Mouse (Mus musculus) hindbrain, embryonic 12.5 days (tissue): ENCODE measurements around the gene Cib1. TPM values are rescaled to one million over a fixed set of nuclear protein-coding genes. Genes with fewer than 3 reads are reported as not detected.

ENCODE experiments used
- ATAC-seq: fragments of 200-750 bp; cut with Nextera tagmentation; 2 replicates; pipeline ENCODE4 v1.8.0; 2017; ENCODE audit warnings: moderate TSS enrichment; ENCODE audit not compliant: low FRiP score
- H3K27ac ChIP-seq: fragments of 300-500 bp; sonication (generic); 2 replicates; pipeline ENCODE4 v1.5.1; 2016; ENCODE audit warnings: mild to moderate bottlenecking
- H3K27me3 ChIP-seq: fragments of 300-500 bp; sonication (generic); 2 replicates; pipeline ENCODE4 v1.6.1; 2016; ENCODE audit warnings: mild to moderate bottlenecking
- H3K36me3 ChIP-seq: fragments of 300-500 bp; sonication (generic); 2 replicates; pipeline ENCODE4 v1.6.1; 2016; ENCODE audit warnings: mild to moderate bottlenecking
- H3K4me1 ChIP-seq: fragments of 300-500 bp; sonication (generic); 2 replicates; pipeline ENCODE4 v1.6.1; 2016
- H3K4me2 ChIP-seq: fragments of 300-500 bp; sonication (generic); replicated peaks from 2 replicates; pipeline ENCODE4 v1.6.1; 2016; ENCODE audit warnings: mild to moderate bottlenecking
- H3K4me3 ChIP-seq: fragments of 300-500 bp; sonication (generic); 2 replicates; pipeline ENCODE4 v1.5.1; 2016; ENCODE audit warnings: mild to moderate bottlenecking
- H3K9ac ChIP-seq: fragments of 300-500 bp; sonication (generic); 2 replicates; pipeline ENCODE4 v1.6.1; 2016; ENCODE audit warnings: mild to moderate bottlenecking, moderate library complexity
- H3K9me3 ChIP-seq: fragments of 300-500 bp; sonication (generic); replicated peaks from 2 replicates; pipeline ENCODE4 v1.6.1; 2016; ENCODE audit warnings: mild to moderate bottlenecking
- WGBS: fragments of 180-500 bp; shearing (Covaris S2); methylation state at CpG from one replicate; pipeline ENCODE4 v1.1.7; 2016; 5-methylcytosine and 5-hydroxymethylcytosine counted together
- polyA plus RNA-seq: library from polyadenylated mRNA; unstranded; fragments of >200 nt; fragmentation: Nextera tagmentation; extraction: Ambion mirVana; gene quantifications from 2 replicates; pipeline ENCODE4 v1.2.1, GENCODE M21; 2016

Gene Cib1
- polyA plus RNA-seq, 1 experiment from 2014 or later: 40.5 TPM

DNA sequence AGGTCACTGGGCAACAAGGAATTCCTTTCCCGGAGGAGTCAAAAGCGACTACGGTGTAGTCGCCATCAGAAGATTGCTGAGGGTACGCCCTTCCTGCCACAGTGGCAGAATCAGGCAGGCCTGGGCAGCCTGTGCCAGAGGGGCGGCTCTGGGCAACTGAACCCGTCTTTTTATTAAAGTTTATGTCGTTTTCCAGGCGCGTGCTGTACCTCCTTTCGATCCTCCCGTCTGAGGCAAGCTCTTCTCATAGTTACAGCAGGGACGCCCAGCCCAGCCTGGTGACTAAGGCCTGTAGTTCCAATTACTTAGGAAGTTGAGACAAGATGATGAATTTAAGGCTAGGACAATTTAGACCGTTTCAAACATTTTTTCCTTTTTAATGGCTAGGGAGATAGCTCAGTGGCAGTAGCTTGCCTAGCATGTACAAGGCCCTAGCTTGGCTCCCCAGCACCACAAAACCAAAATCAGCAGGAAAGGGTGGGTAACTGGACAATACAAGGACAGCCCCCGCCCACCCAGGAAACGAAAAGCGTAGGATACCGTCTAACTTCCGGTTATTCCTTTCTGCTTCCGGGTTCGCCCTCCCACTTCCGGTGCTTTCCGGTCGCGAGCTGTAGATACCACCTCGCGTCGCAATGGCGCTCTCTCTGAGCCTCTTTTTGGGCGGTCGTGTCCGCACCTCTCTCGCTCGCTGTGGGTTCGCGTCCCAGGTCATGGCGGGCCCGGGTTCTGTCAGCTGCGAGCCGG lies 28.2 kb upstream of the Cib1 start, which contains the start of gene Ngrn:
TSS of gene Ngrn (plus strand) at position 591 of the 747 bp plus-strand sequence.
- Histone ChIP-seq H3K4me1 (peaks cover 13% of the 10 kb centered on the region), H3K27me3 (peaks cover 33% of the 10 kb centered on the region), H3K9ac (peak within 1 kb of the TSS; percentile 78), H3K27ac (peak within 1 kb of the TSS; percentile 78), H3K9me3 (no peaks in the 10 kb centered on the region), H3K4me3 (peak within 1 kb of the TSS; percentile 89), H3K4me2 (peak within 1 kb of the TSS; percentile 87), H3K36me3 (peaks cover 20% of the 10 kb centered on the region)
- ATAC-seq: peak; percentile 88
- WGBS: 24% methylated on average over 40 of the region's 40 CpGs

DNA sequence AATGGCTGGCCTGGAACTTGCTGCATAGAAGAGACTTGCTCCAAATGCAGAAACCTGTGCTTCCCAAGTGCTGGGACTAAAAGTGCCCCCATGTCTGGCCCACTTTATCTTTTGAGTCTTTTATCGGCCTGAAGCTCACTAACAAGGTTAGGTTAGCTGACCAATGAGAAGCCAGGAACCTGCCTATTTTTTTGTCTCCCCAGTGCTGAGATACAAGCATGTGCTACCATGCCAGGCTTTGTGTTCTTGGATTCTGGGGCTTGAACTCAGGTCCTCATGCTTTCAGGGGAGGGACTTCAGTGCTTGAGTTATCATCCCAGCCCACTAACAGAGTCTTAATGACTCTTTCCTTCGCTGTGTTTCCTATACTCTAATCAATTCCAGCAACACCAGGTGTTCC lies 25.1 kb upstream of the Cib1 start:
- no peaks in the 10 kb centered on the region for H3K36me3 ChIP-seq
- peaks cover 13% of the 10 kb centered on the region for H3K4me1 ChIP-seq
- H3K4me2 ChIP-seq: no peak overlapping the region
- H3K27me3 ChIP-seq: peaks cover 44% of the 10 kb centered on the region
- H3K9me3 ChIP-seq: no peaks in the 10 kb centered on the region
- H3K27ac ChIP-seq: no peak overlapping the region
- no peak for ATAC-seq
- 67% methylated on average over 2 of the region's 2 CpGs for WGBS
- no peak overlapping the region for H3K9ac ChIP-seq
- H3K4me3 ChIP-seq: no peak overlapping the region

DNA sequence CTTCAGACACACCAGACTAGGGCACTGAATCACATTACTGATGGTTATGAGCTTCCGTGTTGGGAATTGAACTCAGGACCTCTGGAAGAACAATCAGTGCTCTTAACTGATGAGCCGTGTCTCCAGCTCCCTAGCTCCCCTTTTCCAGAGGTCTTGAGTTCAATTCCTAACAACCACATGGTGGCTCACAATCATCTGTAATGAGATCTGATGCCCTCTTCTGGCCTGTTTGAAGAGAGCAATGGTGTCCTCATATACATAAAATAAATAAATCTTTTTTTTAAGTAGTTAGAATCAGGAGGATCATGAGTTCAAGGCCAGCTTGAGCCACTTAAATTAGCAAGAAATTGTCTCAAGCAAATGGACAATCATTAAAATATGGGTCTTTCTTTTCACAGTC lies 23.4 kb upstream of the Cib1 start:
- Histone ChIP-seq H3K27ac (no peak overlapping the region), H3K36me3 (no peaks in the 10 kb centered on the region), H3K4me3 (no peak overlapping the region), H3K9me3 (no peaks in the 10 kb centered on the region), H3K4me2 (no peak overlapping the region), H3K27me3 (peaks cover 50% of the 10 kb centered on the region), H3K9ac (no peak overlapping the region), H3K4me1 (peaks cover 4% of the 10 kb centered on the region; the same call in 1 of the 2 replicates)
- WGBS: 71% methylated on average over 2 of the region's 2 CpGs
- no peak for ATAC-seq

DNA sequence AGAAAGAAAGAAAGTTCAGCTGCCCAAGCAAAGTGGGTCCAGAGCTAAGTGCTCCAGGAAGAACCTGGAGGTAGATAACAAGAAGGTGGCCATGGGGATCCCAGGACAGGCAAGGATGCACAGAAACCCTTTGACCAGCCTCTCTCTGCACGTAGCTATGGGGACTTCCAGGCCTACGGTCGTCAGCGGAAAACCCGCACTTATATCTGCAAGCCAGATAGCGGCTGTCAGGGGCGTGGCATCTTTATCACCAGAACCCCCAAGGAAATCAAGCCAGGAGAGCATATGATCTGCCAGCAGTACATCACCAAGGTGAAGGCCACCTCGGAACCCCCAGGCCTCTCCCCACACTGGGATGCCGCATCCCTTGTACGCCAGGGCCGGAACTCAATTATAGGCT lies 20.3 kb upstream of the Cib1 start:
- Histone ChIP-seq H3K9ac (no peak overlapping the region), H3K27ac (no peak overlapping the region), H3K4me2 (no peak overlapping the region), H3K4me1 (no peaks in the 10 kb centered on the region), H3K4me3 (no peak overlapping the region), H3K27me3 (peaks cover 30% of the 10 kb centered on the region), H3K36me3 (no peaks in the 10 kb centered on the region), H3K9me3 (no peaks in the 10 kb centered on the region)
- WGBS: 87% methylated on average over 11 of the region's 11 CpGs
- no peak for ATAC-seq

GRCm38 (mm10) chr7:80252437-80252836 lies 19.8 kb upstream of the Cib1 start:
- Histone ChIP-seq H3K27me3 (peaks cover 26% of the 10 kb centered on the region), H3K4me3 (no peak overlapping the region), H3K36me3 (no peaks in the 10 kb centered on the region), H3K9ac (no peak overlapping the region), H3K4me2 (no peak overlapping the region), H3K9me3 (no peaks in the 10 kb centered on the region), H3K27ac (no peak overlapping the region), H3K4me1 (no peaks in the 10 kb centered on the region)
- no peak for ATAC-seq
- 78% methylated on average over 7 of the region's 7 CpGs for WGBS

DNA sequence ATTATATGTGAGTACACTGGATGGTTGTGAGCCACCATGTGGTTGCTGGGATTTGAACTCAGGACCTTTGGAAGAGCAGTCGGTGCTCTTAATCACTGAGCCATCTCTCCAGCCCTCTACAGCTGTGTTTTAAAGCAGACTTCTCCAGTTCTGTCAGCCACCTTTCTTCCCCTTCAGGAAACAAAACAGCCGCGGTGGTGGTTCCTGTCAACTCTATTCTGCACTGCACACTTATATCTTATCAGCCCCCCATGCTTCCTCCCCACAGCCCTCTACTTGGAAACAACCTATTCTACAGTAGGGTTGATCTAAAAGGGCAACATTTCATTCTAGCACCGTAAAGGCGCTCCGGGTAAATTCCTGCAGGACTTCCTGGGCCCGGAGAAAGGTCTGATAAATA lies 14.2 kb upstream of the Cib1 start:
- no peak for ATAC-seq
- peaks cover 6% of the 10 kb centered on the region for H3K27me3 ChIP-seq
- H3K36me3 ChIP-seq: no peaks in the 10 kb centered on the region
- no peaks in the 10 kb centered on the region for H3K9me3 ChIP-seq
- peak overlapping the region; percentile 84; the same call in 1 of the 2 replicates for H3K27ac ChIP-seq
- H3K4me2 ChIP-seq: peak overlapping the region; percentile 55
- WGBS: 69% methylated on average over 7 of the region's 7 CpGs
- H3K9ac ChIP-seq: no peak overlapping the region
- H3K4me3 ChIP-seq: peak overlapping the region; percentile 45
- H3K4me1 ChIP-seq: no peaks in the 10 kb centered on the region

DNA sequence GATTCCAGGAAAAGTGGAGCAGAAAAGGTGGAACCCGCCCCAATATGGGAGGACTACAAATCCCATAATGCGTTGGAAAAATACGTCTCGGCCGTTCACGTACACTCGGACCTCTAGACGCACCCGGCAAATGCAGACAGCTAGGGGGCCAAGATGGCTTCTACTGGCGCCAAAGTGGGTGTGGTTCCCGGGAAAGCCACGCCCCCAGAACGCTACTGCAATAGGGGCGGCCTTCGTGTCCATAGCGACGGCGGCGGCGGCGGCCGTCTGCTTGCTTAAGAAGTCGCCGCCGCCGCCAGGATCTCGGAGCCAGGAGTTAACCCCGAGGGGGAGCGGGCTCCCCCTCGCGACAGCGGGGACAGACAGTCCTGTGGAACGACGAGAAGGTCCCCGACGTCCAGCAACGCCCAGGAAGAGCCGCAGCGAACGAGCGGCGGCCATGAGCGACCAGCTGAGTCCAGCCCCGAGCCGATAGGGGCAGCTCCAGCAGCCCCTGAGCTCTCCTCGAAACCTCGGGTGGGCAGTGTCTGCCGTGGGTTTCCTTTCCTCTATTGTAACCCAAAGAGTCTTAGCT lies 13.6 kb upstream of the Cib1 start, which contains the start of gene Ttll13:
TSS of gene Ttll13 (plus strand) at position 229 of the 574 bp plus-strand sequence.
- Histone ChIP-seq H3K4me2 (peak within 1 kb of the TSS; percentile 55), H3K27ac (peak within 1 kb of the TSS; percentile 84), H3K27me3 (peaks cover 2% of the 10 kb centered on the region), H3K9me3 (no peaks in the 10 kb centered on the region), H3K36me3 (0 out of 2 replicates have a peak, but pooled peaks cover 2% of the 10 kb centered on the region), H3K4me3 (peak within 1 kb of the TSS; percentile 45), H3K9ac (peak within 1 kb of the TSS; percentile 59), H3K4me1 (no peaks in the 10 kb centered on the region)
- peak; percentile 98 for ATAC-seq
- WGBS: under 1% methylated on average over 48 of the region's 48 CpGs

DNA sequence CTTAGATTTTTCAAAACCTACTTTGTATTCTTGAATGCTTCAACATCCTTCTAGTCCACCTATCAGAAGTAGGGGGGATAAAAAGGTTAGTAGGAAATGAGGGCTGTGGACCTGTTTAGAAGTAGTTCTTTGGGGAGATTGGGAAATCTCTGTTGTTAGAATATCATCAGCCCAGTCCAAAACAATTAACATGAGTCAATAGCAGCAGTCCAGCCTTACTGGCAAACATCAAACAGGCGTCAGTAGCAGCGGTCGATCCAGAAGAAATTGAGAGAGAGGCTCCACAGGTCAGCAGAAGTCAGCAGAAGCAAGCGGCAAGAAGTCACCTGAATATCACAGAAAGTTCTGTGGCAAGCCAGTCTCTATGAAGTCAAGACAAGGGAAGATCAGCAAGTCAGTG lies 12.2 kb upstream of the Cib1 start:
- Histone ChIP-seq H3K9me3 (no peaks in the 10 kb centered on the region), H3K9ac (no peak overlapping the region), H3K4me2 (no peak overlapping the region), H3K27ac (no peak overlapping the region), H3K36me3 (peaks cover 8% of the 10 kb centered on the region; the same call in 1 of the 2 replicates), H3K27me3 (no peaks in the 10 kb centered on the region), H3K4me1 (no peaks in the 10 kb centered on the region), H3K4me3 (no peak overlapping the region)
- WGBS: 92% methylated on average over 4 of the region's 4 CpGs
- ATAC-seq: no peak

DNA sequence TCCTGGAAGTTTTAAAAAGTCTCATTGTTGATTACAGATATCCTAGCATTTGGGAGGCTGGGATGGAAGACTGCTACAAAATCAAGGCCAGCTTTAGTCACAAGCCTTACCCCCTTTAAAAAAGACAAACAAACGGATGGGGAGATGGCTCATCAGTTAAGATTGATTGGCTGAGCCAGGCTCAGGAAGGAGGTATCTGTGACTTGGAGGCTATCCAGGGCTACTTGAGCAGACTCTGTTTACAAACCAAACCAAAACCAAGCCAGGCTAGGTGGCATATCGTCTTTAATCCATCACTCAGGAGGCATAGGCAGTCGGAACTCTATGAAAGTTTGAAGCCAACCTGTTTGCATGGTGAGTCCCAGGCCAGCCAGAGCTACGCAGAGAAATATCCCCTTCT lies 9.0 kb upstream of the Cib1 start:
- Histone ChIP-seq H3K27me3 (no peaks in the 10 kb centered on the region), H3K27ac (no peak overlapping the region), H3K9me3 (no peaks in the 10 kb centered on the region), H3K9ac (no peak overlapping the region), H3K4me1 (no peaks in the 10 kb centered on the region), H3K4me2 (no peak overlapping the region), H3K4me3 (no peak overlapping the region), H3K36me3 (peaks cover 24% of the 10 kb centered on the region)
- ATAC-seq: no peak
- 91% methylated on average over 4 of the region's 4 CpGs for WGBS

DNA sequence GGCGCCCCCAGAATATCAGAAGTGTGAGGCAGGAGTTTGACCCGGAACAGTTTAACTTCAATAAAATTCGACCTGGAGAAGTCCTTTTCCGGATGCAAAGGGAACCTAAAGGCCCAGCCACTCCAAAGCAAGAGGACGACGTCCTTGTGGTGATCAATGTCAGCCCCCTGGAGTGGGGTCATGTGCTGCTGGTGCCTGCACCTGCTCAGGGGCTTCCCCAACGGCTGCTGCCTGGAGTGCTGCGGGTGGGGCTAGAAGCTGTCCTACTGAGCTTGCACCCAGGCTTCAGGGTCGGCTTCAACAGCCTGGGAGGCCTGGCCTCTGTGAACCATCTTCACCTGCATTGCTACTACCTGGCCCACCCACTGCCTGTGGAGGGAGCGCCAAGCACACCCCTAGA lies 5.9 kb upstream of the Cib1 start:
- Histone ChIP-seq H3K9ac (no peak overlapping the region), H3K4me2 (no peak overlapping the region), H3K27me3 (no peaks in the 10 kb centered on the region), H3K36me3 (peaks cover 24% of the 10 kb centered on the region), H3K4me1 (peaks cover 9% of the 10 kb centered on the region), H3K27ac (no peak overlapping the region), H3K9me3 (no peaks in the 10 kb centered on the region), H3K4me3 (no peak overlapping the region)
- no peak for ATAC-seq
- 88% methylated on average over 10 of the region's 10 CpGs for WGBS

- 79% methylated on average over 9 of the region's 9 CpGs for WGBS
- Histone ChIP-seq H3K36me3 (peaks cover 8% of the 10 kb centered on the region), H3K4me1 (peaks cover 20% of the 10 kb centered on the region), H3K4me3 (no peak overlapping the region), H3K4me2 (peak overlapping the region; percentile 80), H3K9ac (peak overlapping the region; percentile 23; the same call in 1 of the 2 replicates), H3K27ac (no peak overlapping the region), H3K27me3 (no peaks in the 10 kb centered on the region; the same call in 1 of the 2 replicates), H3K9me3 (no peaks in the 10 kb centered on the region)
- ATAC-seq: no peak
These were observed 1.2 kb upstream of the Cib1 start for GRCm38 (mm10) chr7:80233799-80234198.

DNA sequence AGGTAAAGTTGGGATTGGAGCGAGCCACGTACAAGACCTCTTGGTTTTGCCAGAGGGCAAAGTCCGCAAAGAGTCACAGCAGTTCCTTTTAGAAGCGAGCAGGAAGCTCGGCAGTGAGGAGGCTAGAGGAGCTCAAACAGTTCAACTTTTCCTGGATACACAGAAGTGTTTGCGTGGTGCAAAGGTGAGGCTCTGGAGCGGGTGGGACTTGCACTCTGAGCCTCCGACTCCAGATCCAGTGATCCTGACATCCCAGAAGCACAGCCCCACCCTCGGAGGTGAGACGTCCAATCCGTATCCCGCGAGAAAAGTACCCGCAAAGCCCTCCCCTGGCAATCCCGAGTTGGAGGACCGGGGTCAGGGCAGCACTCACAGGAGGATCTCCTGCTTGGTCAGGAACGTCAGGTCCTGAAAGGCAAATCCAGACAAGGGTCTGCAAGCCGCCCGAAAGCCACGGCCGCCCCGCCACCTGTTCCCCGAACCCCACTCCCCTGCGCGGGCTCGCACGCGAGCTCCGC lies 583 bp downstream of the Cib1 start:
- Histone ChIP-seq H3K27ac (peak overlapping the region; percentile 30), H3K36me3 (peaks cover 12% of the 10 kb centered on the region), H3K9me3 (no peaks in the 10 kb centered on the region), H3K4me2 (peak overlapping the region; percentile 80), H3K4me1 (peaks cover 20% of the 10 kb centered on the region), H3K4me3 (peak overlapping the region; percentile 72), H3K27me3 (no peaks in the 10 kb centered on the region; the same call in 1 of the 2 replicates), H3K9ac (peak overlapping the region; percentile 63)
- under 1% methylated on average over 29 of the region's 29 CpGs for WGBS
- no peak for ATAC-seq
